Mouse (Mus musculus): ENCODE measurements around the gene Pde4dip. TPM values are rescaled to one million over a fixed set of nuclear protein-coding genes. Genes with fewer than 3 reads are reported as not detected.

Pde4dip gene
- total RNA-seq, 1 experiment from 2014 or later: 9.7 TPM

- ATAC-seq (replicated peaks in 1 of 2; ENCODE audit: insufficient read depth in 1 of 2, low FRiP score in 2 of 2, low TSS enrichment in 1 of 2, low read depth in 1 of 2, poor library complexity in 2 of 2, severe bottlenecking in 2 of 2): peak; percentile 87 to 93
Measured at GRCm38 (mm10) chr3:97824011-97824711, 64.3 kb downstream of the Pde4dip start.

DNA sequence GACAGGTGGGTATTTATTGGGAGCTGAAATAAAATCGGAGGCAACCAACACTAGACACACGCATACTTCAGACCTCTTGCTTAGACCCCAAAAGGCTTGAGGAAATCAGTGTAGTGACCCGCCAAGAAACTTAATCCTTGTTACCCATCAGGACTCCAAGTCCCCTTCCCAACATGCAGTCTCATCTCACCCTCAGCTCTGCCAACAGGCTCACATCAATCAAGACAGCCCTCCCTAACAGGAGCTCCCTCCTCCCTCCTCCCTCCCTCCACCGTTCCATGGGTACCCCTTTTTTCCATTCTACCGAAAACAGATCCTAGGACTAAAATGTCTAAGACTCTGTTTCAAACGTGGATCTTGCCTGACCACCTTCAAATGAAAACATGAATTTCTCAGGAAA, 65.1 kb downstream of the Pde4dip start:
- ATAC-seq (replicated peaks in 1 of 2; ENCODE audit: insufficient read depth in 1 of 2, low FRiP score in 2 of 2, low TSS enrichment in 1 of 2, low read depth in 1 of 2, poor library complexity in 2 of 2, severe bottlenecking in 2 of 2): no peak

DNA sequence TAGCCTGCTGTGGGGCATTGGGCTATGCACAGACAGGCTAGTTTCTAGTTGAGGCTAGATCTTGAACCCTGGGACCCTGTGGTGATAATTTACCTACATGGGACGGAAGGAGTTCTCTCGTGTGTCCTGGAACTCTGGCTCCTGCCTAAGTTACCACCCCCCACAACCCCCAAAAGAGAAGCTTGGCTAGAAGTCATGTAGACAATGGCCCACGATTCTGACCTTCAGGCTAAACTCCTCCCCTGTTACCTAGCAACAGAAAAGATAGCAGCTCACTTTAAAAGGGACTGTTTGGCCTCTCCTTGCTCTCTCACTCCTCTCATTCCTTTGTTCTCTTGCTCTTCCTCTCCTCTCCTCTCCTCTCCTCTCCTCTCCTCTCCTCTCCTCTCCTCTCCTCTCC, 69.5 kb downstream of the Pde4dip start:
- no peak for ATAC-seq (replicated peaks in 1 of 2; ENCODE audit: insufficient read depth in 1 of 2, low FRiP score in 2 of 2, low TSS enrichment in 1 of 2, low read depth in 1 of 2, poor library complexity in 2 of 2, severe bottlenecking in 2 of 2)

- no peak for ATAC-seq (replicated peaks in 1 of 2; ENCODE audit: insufficient read depth in 1 of 2, low FRiP score in 2 of 2, low TSS enrichment in 1 of 2, low read depth in 1 of 2, poor library complexity in 2 of 2, severe bottlenecking in 2 of 2)
Measured at GRCm38 (mm10) chr3:97818383-97818982, 70.0 kb downstream of the Pde4dip start.

GRCm38 (mm10) chr3:97811651-97812399, 76.7 kb downstream of the Pde4dip start:
- ATAC-seq (replicated peaks in 1 of 2; ENCODE audit: insufficient read depth in 1 of 2, low FRiP score in 2 of 2, low TSS enrichment in 1 of 2, low read depth in 1 of 2, poor library complexity in 2 of 2, severe bottlenecking in 2 of 2): no peak

GRCm38 (mm10) chr3:97811158-97811557, 77.3 kb downstream of the Pde4dip start:
- ATAC-seq (replicated peaks in 1 of 2; ENCODE audit: insufficient read depth in 1 of 2, low FRiP score in 2 of 2, low TSS enrichment in 1 of 2, low read depth in 1 of 2, poor library complexity in 2 of 2, severe bottlenecking in 2 of 2): no peak

GRCm38 (mm10) chr3:97810334-97810733, 78.2 kb downstream of the Pde4dip start:
- no peak for ATAC-seq (replicated peaks in 1 of 2; ENCODE audit: insufficient read depth in 1 of 2, low FRiP score in 2 of 2, low TSS enrichment in 1 of 2, low read depth in 1 of 2, poor library complexity in 2 of 2, severe bottlenecking in 2 of 2)

GRCm38 (mm10) chr3:97805559-97805958, 82.9 kb downstream of the Pde4dip start:
- ATAC-seq (replicated peaks in 1 of 2; ENCODE audit: insufficient read depth in 1 of 2, low FRiP score in 2 of 2, low TSS enrichment in 1 of 2, low read depth in 1 of 2, poor library complexity in 2 of 2, severe bottlenecking in 2 of 2): no peak

DNA sequence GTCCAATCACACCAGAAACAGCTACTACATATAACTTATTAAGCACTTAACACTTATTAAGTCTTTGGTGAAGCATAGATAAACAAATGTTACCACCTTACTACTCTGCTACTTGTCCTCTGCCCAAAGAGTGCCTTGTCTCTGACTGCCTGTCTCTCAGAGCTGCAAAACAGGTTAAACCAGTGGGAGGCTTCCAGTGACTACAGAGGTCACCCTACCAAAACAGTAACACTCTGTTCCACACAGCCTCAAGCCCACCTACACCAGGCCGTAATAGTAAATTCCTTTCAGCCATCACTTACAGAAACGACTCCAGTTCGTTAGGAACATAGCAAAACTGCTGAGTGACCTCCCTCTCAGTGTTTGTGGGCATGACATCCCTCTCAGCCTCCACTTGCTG, 84.8 kb downstream of the Pde4dip start:
- ATAC-seq (replicated peaks in 1 of 2; ENCODE audit: insufficient read depth in 1 of 2, low FRiP score in 2 of 2, low TSS enrichment in 1 of 2, low read depth in 1 of 2, poor library complexity in 2 of 2, severe bottlenecking in 2 of 2): 0 out of 4 replicates have a peak, but pooled peaks of 1 of the 2 experiments have one; percentile 22

DNA sequence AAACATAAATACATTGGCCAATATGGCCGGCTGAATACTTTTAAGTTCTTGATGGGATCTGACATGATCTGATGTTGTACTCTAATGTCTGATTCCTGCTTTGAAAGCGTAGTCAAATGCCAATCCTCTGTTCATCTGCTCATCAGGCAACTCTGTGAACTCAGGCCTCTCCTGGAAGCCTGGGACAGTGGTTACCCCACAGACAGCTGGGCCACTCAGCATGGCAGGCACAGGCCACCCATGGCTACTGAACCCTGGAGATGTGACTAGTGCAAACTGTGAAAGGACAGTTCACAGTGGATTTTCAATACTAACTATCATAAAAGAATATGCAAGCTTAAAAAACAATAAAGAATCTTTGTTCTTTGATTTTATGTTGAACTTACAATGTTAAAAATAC, 85.6 kb downstream of the Pde4dip start:
- no peak for ATAC-seq (replicated peaks in 1 of 2; ENCODE audit: insufficient read depth in 1 of 2, low FRiP score in 2 of 2, low TSS enrichment in 1 of 2, low read depth in 1 of 2, poor library complexity in 2 of 2, severe bottlenecking in 2 of 2)

DNA sequence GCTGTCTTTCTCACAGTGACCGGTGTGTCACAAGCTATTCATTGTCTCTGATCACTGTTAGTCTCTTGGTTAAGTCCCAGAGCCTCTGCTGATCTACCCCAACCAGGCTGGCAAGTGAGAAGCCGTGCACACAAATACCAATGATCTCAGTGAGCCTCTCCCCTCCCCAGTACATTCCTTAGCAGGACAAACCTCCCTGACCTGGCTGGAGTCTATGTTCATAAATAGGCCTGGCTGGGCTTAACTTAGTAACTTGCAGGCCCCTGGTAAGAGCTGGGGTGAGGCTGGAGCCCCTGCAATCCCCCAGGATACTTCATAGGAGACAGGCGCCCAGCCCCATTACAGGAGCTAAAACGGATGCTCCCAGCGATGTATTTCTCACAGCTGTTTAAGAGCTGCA, 86.2 kb downstream of the Pde4dip start:
- no peak for ATAC-seq (replicated peaks in 1 of 2; ENCODE audit: insufficient read depth in 1 of 2, low FRiP score in 2 of 2, low TSS enrichment in 1 of 2, low read depth in 1 of 2, poor library complexity in 2 of 2, severe bottlenecking in 2 of 2)

GRCm38 (mm10) chr3:97801178-97801699, 87.3 kb downstream of the Pde4dip start:
- no peak for ATAC-seq (replicated peaks in 1 of 2; ENCODE audit: insufficient read depth in 1 of 2, low FRiP score in 2 of 2, low TSS enrichment in 1 of 2, low read depth in 1 of 2, poor library complexity in 2 of 2, severe bottlenecking in 2 of 2)

GRCm38 (mm10) chr3:97800657-97801056, 87.8 kb downstream of the Pde4dip start:
- ATAC-seq (replicated peaks in 1 of 2; ENCODE audit: insufficient read depth in 1 of 2, low FRiP score in 2 of 2, low TSS enrichment in 1 of 2, low read depth in 1 of 2, poor library complexity in 2 of 2, severe bottlenecking in 2 of 2): no peak

- peak in 1 of 2 experiments; percentile 56; a peak in 2 of 4 replicates for ATAC-seq (replicated peaks in 1 of 2; ENCODE audit: insufficient read depth in 1 of 2, low FRiP score in 2 of 2, low TSS enrichment in 1 of 2, low read depth in 1 of 2, poor library complexity in 2 of 2, severe bottlenecking in 2 of 2)
Measured at GRCm38 (mm10) chr3:97800004-97800403, 88.5 kb downstream of the Pde4dip start.

GRCm38 (mm10) chr3:97799267-97799666, 89.2 kb downstream of the Pde4dip start:
- no peak for ATAC-seq (replicated peaks in 1 of 2; ENCODE audit: insufficient read depth in 1 of 2, low FRiP score in 2 of 2, low TSS enrichment in 1 of 2, low read depth in 1 of 2, poor library complexity in 2 of 2, severe bottlenecking in 2 of 2)

DNA sequence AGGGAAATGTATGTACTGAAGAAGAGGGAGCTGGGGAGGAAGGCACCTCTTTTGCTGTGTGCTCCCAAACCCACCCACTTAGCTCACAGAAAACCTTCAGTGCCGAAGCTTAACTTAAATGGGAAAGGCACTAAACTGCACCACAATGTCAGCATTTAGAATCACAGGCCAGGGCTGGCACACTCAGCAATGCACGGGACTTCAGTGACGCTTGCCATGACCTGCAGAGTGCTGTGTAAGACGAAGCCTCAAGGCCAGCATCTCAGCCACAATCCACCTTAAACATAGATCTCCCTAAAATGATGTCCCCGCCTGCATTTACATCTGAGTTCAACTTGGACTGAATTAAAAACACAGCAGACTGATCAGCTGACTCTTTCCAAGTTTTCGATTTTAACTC, 91.1 kb downstream of the Pde4dip start:
- ATAC-seq (replicated peaks in 1 of 2; ENCODE audit: insufficient read depth in 1 of 2, low FRiP score in 2 of 2, low TSS enrichment in 1 of 2, low read depth in 1 of 2, poor library complexity in 2 of 2, severe bottlenecking in 2 of 2): no peak

DNA sequence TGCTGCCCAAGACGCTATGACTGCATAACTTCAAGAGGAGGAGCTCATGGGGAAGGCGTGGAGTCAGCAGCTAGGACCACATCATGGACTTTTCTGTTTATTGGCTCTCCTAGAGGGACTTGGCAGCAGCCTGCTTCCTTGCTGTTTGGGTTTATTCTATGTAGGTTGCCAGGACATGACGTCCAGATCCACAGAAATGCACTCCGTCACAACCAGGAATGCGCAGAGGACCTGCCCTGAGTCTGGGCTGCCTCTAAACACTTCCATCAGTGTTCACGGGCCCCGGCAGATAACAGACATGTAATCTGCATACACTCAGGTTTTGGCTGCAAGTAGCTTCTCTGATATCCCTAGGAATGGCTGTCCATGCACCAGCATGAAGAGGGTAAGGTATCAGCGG, 94.5 kb downstream of the Pde4dip start:
- ATAC-seq (replicated peaks in 1 of 2; ENCODE audit: insufficient read depth in 1 of 2, low FRiP score in 2 of 2, low TSS enrichment in 1 of 2, low read depth in 1 of 2, poor library complexity in 2 of 2, severe bottlenecking in 2 of 2): no peak

- no peak for ATAC-seq (replicated peaks in 1 of 2; ENCODE audit: insufficient read depth in 1 of 2, low FRiP score in 2 of 2, low TSS enrichment in 1 of 2, low read depth in 1 of 2, poor library complexity in 2 of 2, severe bottlenecking in 2 of 2)
Measured at GRCm38 (mm10) chr3:97790150-97790549, 98.4 kb downstream of the Pde4dip start.

All from hematopoietic stem cell, adult 5-6 weeks (primary cell).